Mouse (Mus musculus): ENCODE measurements around the gene Scrg1. TPM values are rescaled to one million over a fixed set of nuclear protein-coding genes. Genes with fewer than 3 reads are reported as not detected.
"Not testable (repeated sequence)": the region's sequence is repeated elsewhere in the genome, so short reads cannot be mapped to it uniquely, and the experiment has no call there.

The Scrg1 gene
- polyA plus RNA-seq, 1 experiment, result not detected

- no peaks in the 10 kb centered on the region for H3K27me3 ChIP-seq (ENCODE audit: control insufficient read depth)
- H3K4me3 ChIP-seq (replicated peaks), result no peak overlapping the region
- H3K36me3 ChIP-seq (ENCODE audit: control insufficient read depth), result peaks cover 4% of the 10 kb centered on the region
- H3K9me3 ChIP-seq (ENCODE audit: control insufficient read depth, low read length), result no peaks in the 10 kb centered on the region
- H3K4me1 ChIP-seq (ENCODE audit: control insufficient read depth), result peaks cover 50% of the 10 kb centered on the region
- TF ChIP-seq GATA1 (IDR thresholded peaks at IDR 0.05; ENCODE audit: low read length) (no peak), TAL1 (IDR thresholded peaks at IDR 0.05; ENCODE audit: low read length) (no peak)
These were observed 34.2 kb downstream of the Scrg1 start for GRCm38 (mm10) chr8:57489896-57490295.

- Histone ChIP-seq H3K36me3 (ENCODE audit: control insufficient read depth) (peaks cover 2% of the 10 kb centered on the region; the same call in 1 of the 2 replicates), H3K9me3 (ENCODE audit: control insufficient read depth, low read length) (no peaks in the 10 kb centered on the region), H3K4me1 (ENCODE audit: control insufficient read depth) (peaks cover 37% of the 10 kb centered on the region), H3K27me3 (ENCODE audit: control insufficient read depth) (no peaks in the 10 kb centered on the region), H3K4me3 (replicated peaks) (no peak overlapping the region)
- no peak for TF ChIP-seq GATA1 (IDR thresholded peaks at IDR 0.05; ENCODE audit: low read length)
- TF ChIP-seq TAL1 (IDR thresholded peaks at IDR 0.05; ENCODE audit: low read length), result no peak
These were observed 36.1 kb downstream of the Scrg1 start for GRCm38 (mm10) chr8:57491873-57492272.

GRCm38 (mm10) chr8:57498494-57498846, 42.7 kb downstream of the Scrg1 start:
- peaks cover 2% of the 10 kb centered on the region; the same call in 1 of the 2 replicates for H3K36me3 ChIP-seq (ENCODE audit: control insufficient read depth)
- no peaks in the 10 kb centered on the region for H3K27me3 ChIP-seq (ENCODE audit: control insufficient read depth)
- no peaks in the 10 kb centered on the region for H3K9me3 ChIP-seq (ENCODE audit: control insufficient read depth, low read length)
- H3K4me1 ChIP-seq (ENCODE audit: control insufficient read depth), result peaks cover 6% of the 10 kb centered on the region
- no peak overlapping the region for H3K4me3 ChIP-seq (replicated peaks)
- TF ChIP-seq GATA1 (IDR thresholded peaks at IDR 0.05; ENCODE audit: low read length) (no peak), TAL1 (IDR thresholded peaks at IDR 0.05; ENCODE audit: low read length) (no peak)

- Histone ChIP-seq H3K4me3 (replicated peaks) (no peak overlapping the region), H3K9me3 (ENCODE audit: control insufficient read depth, low read length) (no peaks in the 10 kb centered on the region), H3K4me1 (ENCODE audit: control insufficient read depth) (peaks cover 6% of the 10 kb centered on the region), H3K36me3 (ENCODE audit: control insufficient read depth) (peaks cover 2% of the 10 kb centered on the region; the same call in 1 of the 2 replicates), H3K27me3 (ENCODE audit: control insufficient read depth) (no peaks in the 10 kb centered on the region)
- TF ChIP-seq GATA1 (IDR thresholded peaks at IDR 0.05; ENCODE audit: low read length) (no peak), TAL1 (IDR thresholded peaks at IDR 0.05; ENCODE audit: low read length) (no peak)
These were observed 43.3 kb downstream of the Scrg1 start for GRCm38 (mm10) chr8:57498847-57499511.

- no peak for TF ChIP-seq TAL1 (IDR thresholded peaks at IDR 0.05; ENCODE audit: low read length)
- TF ChIP-seq GATA1 (IDR thresholded peaks at IDR 0.05; ENCODE audit: low read length), result no peak
- peaks cover 38% of the 10 kb centered on the region for H3K4me1 ChIP-seq (ENCODE audit: control insufficient read depth)
- H3K9me3 ChIP-seq (ENCODE audit: control insufficient read depth, low read length), result no peaks in the 10 kb centered on the region
- no peaks in the 10 kb centered on the region for H3K27me3 ChIP-seq (ENCODE audit: control insufficient read depth)
- H3K4me3 ChIP-seq (replicated peaks), result no peak overlapping the region
- H3K36me3 ChIP-seq (ENCODE audit: control insufficient read depth), result peaks cover 12% of the 10 kb centered on the region
These were observed 47.9 kb downstream of the Scrg1 start for GRCm38 (mm10) chr8:57503641-57504040.

GRCm38 (mm10) chr8:57505500-57505899, 49.8 kb downstream of the Scrg1 start:
- H3K9me3 ChIP-seq (ENCODE audit: control insufficient read depth, low read length); H3K27me3 ChIP-seq (ENCODE audit: control insufficient read depth): not testable (repeated sequence)
- Histone ChIP-seq H3K36me3 (ENCODE audit: control insufficient read depth) (peaks cover 24% of the 10 kb centered on the region), H3K4me1 (ENCODE audit: control insufficient read depth) (peaks cover 53% of the 10 kb centered on the region), H3K4me3 (replicated peaks) (peak overlapping the region; percentile 21)

GRCm38 (mm10) chr8:57507556-57508063, 51.9 kb downstream of the Scrg1 start:
- H3K4me1 ChIP-seq (ENCODE audit: control insufficient read depth), result peaks cover 56% of the 10 kb centered on the region
- H3K27me3 ChIP-seq (ENCODE audit: control insufficient read depth), result no peaks in the 10 kb centered on the region
- peak overlapping the region; percentile 49 for H3K4me3 ChIP-seq (replicated peaks)
- peaks cover 27% of the 10 kb centered on the region for H3K36me3 ChIP-seq (ENCODE audit: control insufficient read depth)
- H3K9me3 ChIP-seq (ENCODE audit: control insufficient read depth, low read length), result no peaks in the 10 kb centered on the region
- TF ChIP-seq GATA1 (IDR thresholded peaks at IDR 0.05; ENCODE audit: low read length) (no peak), TAL1 (IDR thresholded peaks at IDR 0.05; ENCODE audit: low read length) (no peak)

- H3K4me3 ChIP-seq (replicated peaks), result no peak overlapping the region
- peaks cover 38% of the 10 kb centered on the region for H3K36me3 ChIP-seq (ENCODE audit: control insufficient read depth)
- no peaks in the 10 kb centered on the region for H3K9me3 ChIP-seq (ENCODE audit: control insufficient read depth, low read length)
- TF ChIP-seq TAL1 (IDR thresholded peaks at IDR 0.05; ENCODE audit: low read length), result no peak
- TF ChIP-seq GATA1 (IDR thresholded peaks at IDR 0.05; ENCODE audit: low read length), result no peak
- H3K27me3 ChIP-seq (ENCODE audit: control insufficient read depth), result no peaks in the 10 kb centered on the region
- peaks cover 57% of the 10 kb centered on the region for H3K4me1 ChIP-seq (ENCODE audit: control insufficient read depth)
These were observed 52.9 kb downstream of the Scrg1 start for GRCm38 (mm10) chr8:57508657-57509056.

- TF ChIP-seq TAL1 (IDR thresholded peaks at IDR 0.05; ENCODE audit: low read length) (no peak), GATA1 (IDR thresholded peaks at IDR 0.05; ENCODE audit: low read length) (no peak)
- peak overlapping the region; percentile 94 for H3K4me3 ChIP-seq (replicated peaks)
These were observed 55.1 kb downstream of the Scrg1 start for GRCm38 (mm10) chr8:57510791-57511315.

More at GRCm38 (mm10) chr8:57510791-57511315, 55.1 kb downstream of the Scrg1 start:
- peaks cover 57% of the 10 kb centered on the region for H3K36me3 ChIP-seq (ENCODE audit: control insufficient read depth)
- peaks cover 56% of the 10 kb centered on the region for H3K4me1 ChIP-seq (ENCODE audit: control insufficient read depth)
- no peaks in the 10 kb centered on the region for H3K9me3 ChIP-seq (ENCODE audit: control insufficient read depth, low read length)
- H3K27me3 ChIP-seq (ENCODE audit: control insufficient read depth), result no peaks in the 10 kb centered on the region

Data from erythroblast, embryonic 14.5 days (primary cell).